Mouse (Mus musculus) mouse trophoblast stem cell (cell line): ENCODE data around the gene Synrg.

ENCODE experiments used
- in situ Hi-C, 2 experiments: fragments of 300-500 bp; cut with MseI, MboI; formaldehyde crosslinking; loops; 2 replicates in 1 of 2; 3 replicates in 1 of 2; pipeline ENCODE4 v1.15.1; 2025

Synrg gene

DNA sequence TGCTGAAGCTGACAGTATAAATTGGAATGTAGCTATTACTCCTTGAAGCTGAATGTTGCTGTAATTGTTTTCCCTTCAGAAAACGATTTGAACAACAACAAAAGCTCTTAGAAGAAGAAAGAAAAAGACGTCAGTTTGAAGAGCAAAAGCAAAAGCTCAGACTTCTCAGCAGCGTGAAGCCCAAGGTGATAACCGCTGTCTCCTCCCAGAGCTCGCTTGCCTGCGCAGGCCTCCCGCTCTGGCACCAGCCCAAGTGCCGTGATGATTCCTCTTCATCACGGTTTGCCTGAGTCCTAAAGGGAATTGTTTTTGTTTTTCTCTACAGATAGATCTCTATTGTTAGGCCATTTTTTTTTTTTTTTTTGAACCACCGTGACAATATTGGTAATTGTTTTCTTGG lies 17.1 kb downstream of the Synrg start:
- in situ Hi-C loops = no loop called here

DNA sequence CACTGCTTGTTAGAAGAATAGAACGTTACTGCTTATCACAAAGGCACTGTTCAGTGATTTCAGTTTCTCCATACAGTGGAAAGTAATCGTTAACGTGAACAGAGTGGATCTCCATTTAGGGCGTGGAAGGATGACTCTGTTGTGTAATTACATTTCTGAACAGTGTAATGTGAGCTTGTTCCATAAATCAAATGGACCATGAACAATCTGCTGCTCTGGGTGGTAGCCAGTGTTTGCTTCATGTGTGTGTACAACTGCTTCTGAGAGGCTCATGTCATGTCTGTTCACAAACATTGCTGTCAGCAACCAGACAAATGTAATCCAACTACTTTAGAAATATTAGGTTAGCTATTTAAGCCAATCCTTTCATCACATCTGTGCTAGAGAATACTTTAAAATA lies 27.5 kb downstream of the Synrg start:
- in situ Hi-C loops = no loop called here

DNA sequence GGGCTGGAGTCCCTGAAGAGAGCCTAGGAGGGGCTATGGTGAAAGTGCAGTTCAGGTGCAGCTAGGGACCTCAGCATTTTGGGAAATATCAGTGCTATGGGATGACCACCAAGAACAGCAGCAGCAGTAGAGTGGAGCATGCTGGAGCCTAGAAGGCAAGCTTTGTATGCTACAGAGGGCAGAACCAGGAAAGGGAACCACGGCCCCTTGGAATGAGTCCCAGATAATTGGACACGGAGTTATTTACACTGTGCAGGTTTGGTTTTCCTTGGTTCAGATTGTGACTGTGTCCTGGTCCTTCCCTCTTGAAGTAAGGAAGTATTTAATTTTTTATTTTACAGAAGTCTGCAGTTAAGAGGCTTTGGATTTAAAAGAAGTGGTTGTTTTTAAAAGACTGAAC lies 29.2 kb downstream of the Synrg start:
- in situ Hi-C loops = no loop called here

- in situ Hi-C loops = no loop called here
Measured at GRCm38 (mm10) chr11:83994481-83994880, 30.3 kb downstream of the Synrg start.

GRCm38 (mm10) chr11:83995535-83995950 lies 31.3 kb downstream of the Synrg start:
- in situ Hi-C loops = no loop called here

GRCm38 (mm10) chr11:83997171-83997868 lies 33.1 kb downstream of the Synrg start:
- in situ Hi-C loops = no loop called here

DNA sequence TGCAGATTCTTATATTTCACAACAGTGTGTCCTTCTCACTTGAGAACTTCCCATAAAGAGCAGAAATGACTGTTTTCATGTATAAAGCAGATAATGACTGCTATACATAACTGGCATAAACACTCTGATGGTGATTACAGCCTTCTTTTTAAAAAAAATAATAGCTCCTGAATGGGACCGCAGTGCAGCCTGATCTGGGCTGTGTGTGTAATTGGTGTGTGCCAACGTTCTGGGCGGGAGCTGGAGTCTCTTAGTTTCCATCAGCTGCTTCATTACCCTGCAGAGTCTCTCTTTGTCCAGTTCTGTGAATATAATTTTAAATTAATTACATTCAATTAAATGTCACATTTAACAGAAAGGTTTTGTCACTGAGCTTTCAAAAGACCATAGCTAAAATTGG lies 34.8 kb downstream of the Synrg start:
- in situ Hi-C loops = no loop called here

DNA sequence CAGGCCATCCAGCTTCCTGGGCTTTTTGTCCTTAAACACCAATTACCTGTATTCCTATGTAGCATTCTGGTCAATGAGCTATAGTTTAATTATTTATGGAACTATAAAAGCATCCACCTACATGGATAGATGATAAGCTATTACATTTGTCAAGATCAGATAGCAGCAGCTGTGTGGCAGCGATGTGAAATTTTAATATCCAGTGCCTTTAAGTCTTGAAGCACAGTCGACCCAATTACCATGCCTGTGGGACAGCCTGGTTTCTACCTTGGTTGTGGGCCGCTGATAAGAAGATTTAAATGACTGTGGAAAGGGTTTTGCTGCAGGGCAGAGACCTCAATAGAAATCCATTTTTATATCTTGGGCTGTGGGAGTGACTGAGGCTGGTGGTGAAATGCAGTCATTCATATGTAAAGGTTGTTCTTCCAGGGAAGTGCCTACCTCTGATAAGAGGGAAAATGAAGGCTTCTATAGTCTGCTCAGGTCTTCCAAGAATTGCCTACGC lies 35.2 kb downstream of the Synrg start:
- in situ Hi-C loops = no loop called here

GRCm38 (mm10) chr11:84001257-84001656 lies 37.0 kb downstream of the Synrg start:
- in situ Hi-C loops = no loop called here

- in situ Hi-C loops = no loop called here
Measured at GRCm38 (mm10) chr11:84003986-84004385, 39.8 kb downstream of the Synrg start.

DNA sequence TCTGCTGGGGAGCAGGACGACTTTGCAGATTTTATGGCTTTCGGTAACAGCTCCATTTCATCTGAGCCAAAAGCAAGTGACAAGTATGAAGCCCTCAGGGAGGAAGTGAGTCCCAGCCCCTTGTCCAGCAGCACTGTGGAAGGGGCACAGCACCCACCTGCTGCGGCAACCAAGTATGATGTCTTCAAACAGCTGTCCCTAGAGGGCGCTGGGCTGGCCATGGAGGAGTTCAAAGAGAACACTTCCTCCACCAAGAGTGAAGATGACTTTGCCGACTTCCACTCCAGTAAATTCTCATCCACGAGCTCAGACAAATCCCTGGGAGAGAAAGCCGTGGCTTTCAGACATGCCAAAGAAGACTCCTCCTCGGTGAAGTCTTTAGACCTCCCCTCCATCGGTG lies 44.8 kb downstream of the Synrg start:
- in situ Hi-C loops = no loop called here

GRCm38 (mm10) chr11:84010411-84010810 lies 46.2 kb downstream of the Synrg start:
- in situ Hi-C loops = no loop called here

DNA sequence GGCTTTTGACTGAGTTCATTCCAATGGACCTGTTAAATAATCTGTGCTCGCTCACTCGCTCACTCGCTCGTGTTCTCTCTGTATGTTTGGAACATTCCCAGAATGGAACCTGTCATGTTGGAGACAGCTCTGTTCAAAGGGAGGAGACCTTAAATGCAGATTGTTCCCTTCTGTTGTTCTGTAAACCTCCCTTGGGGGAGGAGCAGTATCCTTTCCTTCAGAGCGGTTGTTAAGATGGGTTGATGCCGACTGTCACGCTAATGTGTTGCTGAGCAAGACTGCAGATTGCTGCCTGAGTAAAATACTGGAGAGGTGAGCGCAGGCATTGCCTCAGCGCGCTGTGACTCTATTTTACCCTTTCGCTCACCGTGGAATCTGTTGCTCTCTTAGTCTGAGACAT lies 46.8 kb downstream of the Synrg start:
- in situ Hi-C loops = no loop called here

DNA sequence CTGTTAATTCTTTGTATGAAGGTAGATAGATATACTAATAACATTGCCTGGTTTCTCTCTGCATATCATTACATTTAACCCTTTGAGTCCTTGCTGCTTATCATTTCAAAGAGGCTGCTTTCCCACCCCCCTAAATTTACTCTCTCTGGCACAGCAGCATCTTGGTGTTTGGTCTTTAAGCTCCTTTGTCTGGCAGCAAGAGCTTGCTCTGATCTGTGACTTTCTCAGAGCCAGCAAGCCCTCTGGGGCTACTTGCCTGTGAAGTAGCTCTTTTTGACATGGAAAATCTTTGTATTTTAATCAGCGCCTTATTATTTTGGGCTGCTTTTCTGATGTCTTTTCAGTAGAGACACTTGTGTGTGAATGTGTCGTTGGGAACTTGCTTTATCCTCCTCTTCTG lies 47.3 kb downstream of the Synrg start:
- in situ Hi-C loops = no loop called here

DNA sequence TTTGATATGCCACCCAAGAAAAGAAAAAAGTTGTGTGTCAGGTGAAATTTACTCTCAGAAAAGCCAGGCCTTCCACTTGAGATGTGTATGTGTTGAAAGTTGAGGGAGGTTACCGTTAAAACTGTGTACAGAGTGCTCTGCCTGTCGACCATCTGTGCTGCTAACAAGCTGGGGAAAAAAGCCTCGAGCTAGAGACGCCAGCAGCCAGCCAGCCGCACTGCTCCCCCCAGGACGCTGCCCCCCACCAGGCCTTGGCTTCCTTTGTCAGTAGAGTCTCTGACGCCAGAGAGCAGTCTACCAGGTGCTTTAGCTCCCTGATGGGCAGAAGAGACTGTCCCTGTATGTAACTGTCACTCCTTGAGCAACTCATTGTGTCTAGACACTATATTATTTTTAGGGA lies 48.9 kb downstream of the Synrg start:
- in situ Hi-C loops = no loop called here

DNA sequence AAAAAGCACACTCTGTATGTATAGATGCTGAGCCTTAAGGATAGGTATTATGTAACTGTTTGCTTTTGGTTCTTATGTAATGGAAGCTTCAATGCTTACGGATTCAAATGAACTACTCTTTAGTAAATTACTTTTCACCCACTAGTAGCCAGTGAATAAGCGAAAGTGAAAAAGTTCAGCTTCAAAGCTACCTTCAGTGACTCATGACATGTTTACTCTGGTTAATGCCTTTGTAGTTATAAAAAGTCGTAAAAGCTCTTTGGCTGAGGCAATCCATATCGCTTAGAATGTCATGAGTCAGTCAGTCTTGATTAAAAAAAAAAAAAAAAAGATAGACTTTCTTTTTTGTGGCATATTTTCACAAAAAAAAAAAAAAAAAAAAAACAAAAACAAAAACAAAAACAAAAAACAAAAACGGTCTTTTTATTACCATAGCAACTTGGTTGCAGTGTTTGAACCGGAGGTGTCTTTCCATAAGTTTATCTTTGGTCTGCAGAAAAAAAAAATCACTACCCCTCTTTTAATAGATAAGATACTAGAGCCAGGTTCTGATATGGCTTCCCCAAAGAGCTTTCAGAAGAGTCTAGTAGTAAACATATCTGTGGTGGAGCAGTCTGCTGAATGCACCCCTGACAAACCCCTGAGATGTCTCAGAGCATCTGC lies 52.0 kb downstream of the Synrg start:
- in situ Hi-C loops = no loop called here

DNA sequence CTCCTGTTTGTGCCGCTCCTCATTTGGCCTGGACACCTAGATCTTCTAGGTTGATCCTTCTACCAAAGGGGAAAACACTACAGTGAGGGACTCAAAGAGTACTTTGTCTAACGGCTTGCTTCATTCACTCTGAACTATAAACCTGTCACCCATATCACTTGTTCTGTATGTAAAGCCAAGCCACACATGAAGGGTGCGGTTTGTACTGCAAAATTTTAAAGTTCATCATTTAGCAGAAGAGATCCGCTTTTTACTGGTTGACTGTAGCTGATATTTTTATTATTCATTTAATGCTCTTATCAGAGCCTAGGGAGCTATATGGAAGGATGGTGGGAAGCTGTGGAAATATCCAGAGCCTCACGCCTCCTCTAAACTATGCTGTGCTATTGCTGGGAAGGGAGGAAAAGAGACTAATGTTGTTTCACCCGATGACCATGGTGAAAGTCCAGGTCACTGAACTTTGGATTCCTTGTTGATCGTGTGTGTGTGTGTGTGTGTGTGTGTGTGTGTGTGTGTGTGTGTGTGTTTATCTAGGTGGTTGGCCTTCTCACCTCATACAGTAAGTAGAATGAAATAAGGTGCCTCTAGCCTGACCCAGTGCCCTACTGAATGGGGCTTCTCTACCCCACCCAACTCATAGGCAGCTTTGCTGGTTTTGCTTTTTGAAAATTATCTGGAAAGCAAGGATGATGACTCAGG lies 52.7 kb downstream of the Synrg start:
- in situ Hi-C loops = no loop called here

GRCm38 (mm10) chr11:84027231-84027630 lies 63.0 kb downstream of the Synrg start:
- in situ Hi-C loops = no loop called here

- in situ Hi-C loops = no loop called here
Measured at GRCm38 (mm10) chr11:84028271-84029028, 64.2 kb downstream of the Synrg start.

DNA sequence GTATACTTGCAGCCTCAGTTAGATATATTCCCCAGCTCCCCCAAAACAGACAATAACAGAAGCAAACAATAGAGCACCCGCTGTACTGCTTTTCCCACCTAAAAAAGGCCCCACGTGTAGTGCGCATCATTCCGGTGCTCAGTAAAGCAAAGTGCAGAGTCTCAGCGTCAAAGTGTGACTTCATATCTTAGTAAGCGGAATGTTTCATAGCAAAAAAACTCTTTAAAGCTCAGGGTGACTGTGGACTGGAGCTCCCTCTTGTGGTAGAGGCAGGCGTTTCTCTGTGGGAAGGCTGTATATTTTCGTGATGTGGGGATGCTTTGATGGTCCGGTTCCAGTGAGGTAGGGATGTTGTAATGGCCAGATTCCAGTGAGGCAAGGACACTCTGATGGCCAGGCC lies 67.7 kb downstream of the Synrg start:
- in situ Hi-C loops = no loop called here

- in situ Hi-C loops = no loop called here
Measured at GRCm38 (mm10) chr11:84032559-84032958, 68.3 kb downstream of the Synrg start.

GRCm38 (mm10) chr11:84033671-84034070 lies 69.4 kb downstream of the Synrg start:
- in situ Hi-C loops = no loop called here
